Mouse (Mus musculus) kidney, postnatal 36 days (tissue): ENCODE measurements around the gene Ddr1.
"Not testable (repeated sequence)": the region's sequence is repeated elsewhere in the genome, so short reads cannot be mapped to it uniquely, and the experiment has no call there.

Experiments used
- DNase-seq, 2 experiments: peaks; one replicate each; pipeline ENCODE4 v3.0.0; 2021 to 2022; ENCODE audit warnings: mixed read lengths in 2 of 2

The Ddr1 gene

DNA sequence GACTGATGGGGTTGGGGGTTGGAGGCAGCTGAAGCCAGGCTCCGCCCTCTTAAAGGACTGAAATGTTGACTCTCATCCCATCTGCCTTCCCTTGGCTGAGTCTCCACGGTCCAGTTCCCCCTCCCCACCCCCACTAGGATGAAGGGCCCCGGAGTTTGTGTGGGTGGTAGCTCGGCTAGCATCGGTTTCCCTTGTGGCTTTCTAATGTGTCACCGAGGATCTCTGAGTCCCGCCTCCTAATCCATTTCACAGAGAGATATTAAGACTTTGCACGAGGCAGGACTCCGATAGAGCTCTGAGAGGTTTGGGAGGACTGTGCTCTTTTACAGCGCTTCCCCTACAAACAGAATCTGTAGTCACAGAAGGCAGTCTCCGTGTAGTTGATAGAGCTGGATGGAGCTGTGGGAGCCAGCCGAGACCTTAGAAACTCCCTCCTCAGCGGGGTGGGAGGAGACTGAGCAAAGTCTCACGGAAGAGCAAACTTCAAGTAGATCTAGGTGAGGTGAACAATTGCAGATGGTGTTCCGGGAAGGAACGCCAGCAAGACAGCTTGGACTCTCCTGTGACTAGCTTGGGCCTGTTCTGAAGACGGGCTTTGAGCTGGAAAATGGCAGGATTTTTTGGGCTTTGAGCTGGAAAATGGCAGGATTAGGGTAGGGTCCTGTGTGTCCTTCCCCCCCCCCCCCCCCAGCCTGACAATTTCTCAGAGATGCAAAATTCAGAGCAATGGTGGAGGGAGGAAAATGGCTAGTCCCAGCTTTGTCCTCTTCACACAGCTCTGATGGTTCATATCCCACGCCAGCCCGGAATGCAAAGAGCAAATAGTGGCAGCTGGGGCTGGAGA, at the start of gene Ddr1:
Gene Ddr1 (minus strand): TSS at position 1 of the 844 bp plus-strand sequence.
- DNase-seq = peak; percentile 76 to 85

DNA sequence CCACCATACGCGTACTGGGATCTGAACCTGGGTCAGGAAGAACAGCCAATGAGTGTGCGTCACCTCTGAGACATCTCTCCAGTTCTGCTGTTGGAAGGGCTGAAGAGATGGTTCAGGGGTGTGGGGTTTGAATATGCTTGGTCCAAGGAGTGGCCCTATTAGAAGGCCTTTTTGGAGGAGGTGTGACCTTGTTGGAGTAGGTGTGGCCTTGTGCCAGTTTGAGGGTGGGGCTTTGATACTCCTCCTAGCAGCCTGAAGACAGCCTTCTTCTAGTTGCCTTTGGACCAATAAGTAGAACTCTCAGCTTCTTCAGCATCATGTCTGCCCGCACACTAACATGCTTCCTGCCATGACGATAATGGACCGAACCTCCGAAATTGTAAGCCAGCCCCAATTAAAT, 49.2 kb upstream of the Ddr1 start:
- DNase-seq = no peak

DNA sequence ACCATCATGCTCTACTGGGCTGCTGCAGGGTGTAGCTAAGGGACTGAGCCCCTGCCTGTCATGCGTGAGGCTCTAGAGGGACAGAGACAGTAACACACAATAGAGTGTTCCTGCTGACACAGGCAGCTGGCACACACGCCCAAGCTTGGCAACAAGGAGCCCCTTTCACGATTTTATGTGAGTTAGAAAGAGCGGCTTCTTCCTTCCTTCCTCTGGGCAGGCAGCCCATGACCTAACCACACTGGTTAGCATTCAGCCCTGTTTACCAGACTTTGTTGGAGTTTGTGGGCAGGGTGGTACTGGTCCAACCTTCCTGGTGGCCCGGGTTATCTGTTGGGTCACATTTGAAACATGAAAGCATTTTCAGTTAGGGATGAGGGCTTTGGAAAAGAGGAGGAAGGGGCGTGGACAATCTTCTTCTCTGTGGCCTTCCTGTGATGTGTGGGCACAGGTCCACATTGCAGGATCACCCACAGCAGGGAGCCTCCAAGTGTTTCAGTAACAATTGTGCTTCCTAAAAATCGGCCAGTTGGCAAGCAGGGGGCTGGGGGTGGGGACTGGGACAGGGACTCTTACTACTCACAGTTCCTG, 47.9 kb upstream of the Ddr1 start:
- peak; percentile 56 to 70 for DNase-seq

DNA sequence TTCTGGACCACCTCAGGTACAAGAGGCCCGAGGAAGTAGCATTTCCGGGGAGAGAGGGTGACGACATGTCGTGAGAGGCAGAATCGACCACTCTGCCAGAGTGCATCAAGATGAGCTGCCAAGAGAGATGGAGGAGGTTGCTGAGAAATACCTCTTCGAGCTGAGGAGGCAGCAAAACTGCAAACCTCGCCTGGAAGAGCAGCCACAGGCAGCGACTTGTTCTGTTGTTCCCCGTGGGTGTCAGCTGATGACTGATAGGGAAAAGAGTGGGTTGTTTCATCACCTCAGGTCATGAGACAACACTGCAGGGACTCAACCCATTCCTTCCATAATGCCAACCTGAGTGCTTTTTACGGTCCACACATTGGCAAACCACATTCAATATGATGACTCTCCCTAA, 45.3 kb upstream of the Ddr1 start:
- no peak for DNase-seq

DNA sequence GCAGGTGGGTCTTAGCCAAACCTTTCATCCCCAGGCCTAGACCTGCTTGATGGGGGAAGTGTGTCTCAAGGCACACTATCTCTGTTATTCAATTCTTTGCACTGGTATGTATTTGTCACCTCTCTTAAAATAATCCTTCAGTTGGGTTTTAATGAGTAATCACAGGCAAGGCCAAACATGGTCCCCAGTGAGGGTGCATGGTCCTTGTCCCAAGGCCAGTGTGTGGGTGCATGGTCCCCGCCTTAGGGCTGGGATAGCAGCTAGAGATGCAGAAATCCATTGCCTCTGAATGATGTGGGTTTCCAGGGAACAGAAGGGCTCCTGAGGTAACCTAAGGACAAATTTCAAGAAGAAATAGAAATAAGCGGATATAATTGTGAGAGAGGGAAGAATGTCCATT, 39.9 kb upstream of the Ddr1 start:
- DNase-seq = no peak

DNA sequence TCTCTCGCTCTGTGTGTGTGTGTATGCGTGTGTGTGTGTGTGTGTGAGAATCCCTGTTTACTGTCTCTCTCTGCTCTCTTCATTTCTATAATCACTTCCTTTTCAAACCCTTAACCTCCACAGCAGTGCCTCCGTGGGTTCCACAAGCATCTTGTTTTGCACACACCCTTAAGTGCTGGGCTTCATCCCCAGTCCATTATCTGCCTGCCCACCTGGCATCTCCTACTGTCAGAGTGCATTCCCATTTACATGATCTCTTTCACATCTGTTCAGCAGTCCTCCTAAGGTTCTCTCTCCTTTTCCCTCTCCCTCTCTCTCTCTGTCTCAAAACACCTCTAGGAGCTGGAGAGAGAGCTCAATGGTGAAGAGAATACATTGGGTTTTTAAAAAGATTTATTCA, 38.5 kb upstream of the Ddr1 start:
- DNase-seq = no peak

DNA sequence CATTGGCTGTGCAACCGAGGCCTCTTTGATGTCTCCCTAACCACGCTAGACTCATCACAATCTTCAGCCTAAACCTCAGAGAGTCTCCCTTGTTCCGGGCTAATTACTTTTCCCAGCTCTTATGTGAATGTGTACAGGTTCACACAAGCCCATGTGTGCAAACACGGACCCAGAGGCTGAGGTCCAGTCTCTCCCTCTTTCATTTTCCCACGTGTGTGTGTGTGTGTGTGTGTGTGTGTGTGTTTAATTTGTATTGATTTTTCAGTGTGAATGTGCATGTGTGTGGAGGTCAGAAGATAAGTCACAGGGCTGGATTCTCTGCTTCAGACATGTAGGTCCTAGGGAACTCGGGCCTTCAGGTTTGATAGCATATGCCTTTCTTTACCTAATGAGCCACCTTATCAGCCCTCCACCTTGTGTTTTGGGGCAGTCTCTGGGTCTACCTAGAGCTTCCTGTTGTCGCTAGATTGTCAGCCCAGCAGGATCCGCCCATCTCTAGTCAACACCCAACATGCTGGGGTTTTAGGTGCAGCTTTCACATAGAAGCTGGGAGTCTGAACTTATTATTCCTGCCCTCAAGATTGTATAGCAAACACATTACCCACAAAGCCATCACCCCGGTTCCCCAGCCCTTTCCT, 37.3 kb upstream of the Ddr1 start:
- no peak for DNase-seq

DNA sequence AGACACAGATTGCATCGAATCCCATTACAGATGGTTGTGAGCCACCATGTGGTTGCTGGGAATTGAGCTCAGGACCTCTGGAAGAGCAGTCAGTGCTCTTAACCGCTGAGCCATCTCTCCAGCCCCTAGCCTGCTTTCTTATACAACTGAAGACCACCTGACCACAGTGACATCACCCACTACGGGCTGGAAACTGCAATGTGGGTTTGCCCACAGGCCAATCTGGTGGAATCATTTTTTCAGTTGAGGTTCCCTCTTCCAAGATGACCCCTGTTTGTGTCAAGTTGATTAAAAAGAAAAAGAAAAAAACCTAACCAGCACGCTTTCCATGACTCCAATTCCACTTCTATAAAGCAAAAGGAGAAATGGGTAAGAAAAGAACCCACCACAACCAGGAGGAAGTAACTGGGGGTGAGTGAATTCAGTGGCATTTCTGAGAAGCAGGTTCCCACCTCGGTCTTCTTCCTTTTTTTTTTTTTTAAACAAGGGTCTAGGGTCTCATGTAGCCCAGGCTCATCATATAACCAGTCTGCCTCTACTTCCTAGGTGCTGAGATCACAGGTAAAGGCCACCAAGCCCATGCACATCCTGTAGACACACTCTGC, 36.0 kb upstream of the Ddr1 start:
- no peak for DNase-seq

DNA sequence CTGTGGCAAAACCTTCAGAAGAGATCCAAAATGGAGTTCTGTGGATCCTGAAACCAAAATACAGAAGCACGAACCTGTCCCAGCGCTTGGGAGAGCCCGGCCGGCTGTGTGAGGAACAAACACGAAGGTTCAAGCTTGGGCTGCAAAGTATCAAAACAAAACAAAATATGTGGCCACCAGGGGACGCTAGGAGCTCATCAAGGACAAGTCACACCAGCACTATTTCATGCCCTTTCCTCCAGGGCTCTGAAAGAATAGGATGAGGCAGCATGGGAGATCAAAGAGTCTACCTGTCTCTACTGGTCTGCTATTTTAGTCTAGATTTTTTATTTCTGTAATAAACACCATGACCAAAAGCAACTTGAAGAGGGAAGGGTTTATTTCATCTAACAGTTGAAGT, 35.3 kb upstream of the Ddr1 start:
- peak; percentile 94 to 97 for DNase-seq

DNA sequence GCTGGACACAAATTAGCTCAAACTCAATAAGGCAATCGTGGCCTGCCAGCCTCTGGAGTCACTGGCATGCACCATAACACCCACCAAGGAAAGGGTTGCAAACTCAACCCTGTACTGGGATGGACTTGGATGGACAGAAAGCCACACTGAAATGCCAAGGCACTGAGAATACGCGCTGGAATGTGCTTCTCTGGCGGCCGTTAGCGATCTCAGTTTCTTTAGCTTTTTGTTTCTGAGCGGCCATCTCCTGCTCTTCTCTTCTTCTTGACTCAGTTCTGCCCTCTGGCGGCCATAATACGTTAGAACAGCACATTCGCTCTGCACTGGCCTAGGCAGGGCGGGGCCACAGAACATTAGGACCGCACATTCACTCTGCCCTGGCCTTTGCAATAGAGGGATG, 33.3 kb upstream of the Ddr1 start:
- DNase-seq = peak; percentile 87 to 92

DNA sequence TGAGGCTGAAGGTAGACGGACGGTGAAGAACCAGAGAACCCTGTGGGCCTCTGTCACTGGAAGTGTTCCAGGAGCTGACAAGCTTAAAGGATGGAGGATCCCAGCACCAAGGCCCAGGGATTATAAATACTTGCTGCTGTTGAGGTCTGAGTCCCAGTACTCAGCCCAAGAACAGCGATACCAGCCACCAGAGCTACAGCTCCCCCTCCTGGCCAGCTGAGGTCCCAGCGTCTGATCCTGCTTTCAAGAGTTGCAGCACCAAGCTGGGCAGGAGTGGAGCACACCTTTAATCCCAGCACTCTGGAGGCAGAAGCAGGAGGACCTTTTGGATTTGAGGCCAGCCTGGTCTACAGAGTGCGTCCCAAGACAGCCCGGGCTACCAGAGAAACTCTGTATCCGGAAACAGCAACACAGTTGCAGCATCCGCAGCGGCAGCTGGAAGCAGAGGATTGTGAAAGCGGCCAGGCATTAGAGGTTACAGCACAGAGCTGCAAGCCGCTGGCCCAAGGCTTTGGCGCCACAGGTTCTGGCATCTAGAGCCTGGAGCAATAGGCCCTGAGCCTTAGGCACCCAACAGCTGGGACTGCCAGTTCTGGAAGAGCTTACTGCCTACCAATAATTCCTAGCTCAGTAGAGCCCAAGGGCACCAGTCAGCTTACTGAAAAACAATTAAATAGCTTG, 32.0 kb upstream of the Ddr1 start:
- peak; percentile 76 to 90 for DNase-seq

DNA sequence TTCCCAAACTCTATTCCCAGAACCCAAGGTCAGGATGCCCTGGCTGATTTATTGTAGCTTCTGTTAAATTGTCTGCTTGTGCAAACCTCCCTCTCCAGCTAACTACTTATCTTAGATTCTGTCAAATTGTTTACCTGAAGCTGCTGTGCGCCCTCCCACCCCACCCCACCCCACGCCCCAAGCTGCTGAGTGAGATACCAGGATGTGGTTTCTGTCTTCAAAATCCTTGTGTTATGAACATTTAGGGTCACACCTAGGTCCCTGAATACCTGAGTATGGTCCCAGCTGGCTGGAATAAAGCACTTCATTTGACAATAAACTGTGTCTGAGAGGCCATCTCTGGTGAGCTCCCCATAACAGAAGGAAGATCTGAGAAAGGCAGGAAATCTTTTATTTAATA, 30.1 kb upstream of the Ddr1 start:
- no peak for DNase-seq

DNA sequence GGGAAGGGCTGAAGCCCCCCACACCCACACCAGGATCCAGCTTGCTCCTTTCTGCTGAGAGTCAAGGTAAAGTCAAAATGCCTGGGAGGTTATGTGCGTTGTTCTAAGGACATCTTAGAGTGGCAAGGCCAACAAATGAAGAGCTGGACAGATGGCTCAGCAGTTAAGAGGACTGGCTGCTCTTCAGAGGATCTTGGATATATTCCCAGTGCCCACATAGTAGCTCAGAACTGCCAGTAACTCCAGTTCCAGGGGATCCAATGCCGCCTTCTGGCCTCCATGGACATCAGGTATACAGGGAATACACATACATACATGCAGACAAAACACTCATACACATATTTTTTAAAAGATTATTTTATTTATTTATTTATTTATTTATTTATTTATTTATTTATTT, 29.0 kb upstream of the Ddr1 start:
- no peak for DNase-seq

DNA sequence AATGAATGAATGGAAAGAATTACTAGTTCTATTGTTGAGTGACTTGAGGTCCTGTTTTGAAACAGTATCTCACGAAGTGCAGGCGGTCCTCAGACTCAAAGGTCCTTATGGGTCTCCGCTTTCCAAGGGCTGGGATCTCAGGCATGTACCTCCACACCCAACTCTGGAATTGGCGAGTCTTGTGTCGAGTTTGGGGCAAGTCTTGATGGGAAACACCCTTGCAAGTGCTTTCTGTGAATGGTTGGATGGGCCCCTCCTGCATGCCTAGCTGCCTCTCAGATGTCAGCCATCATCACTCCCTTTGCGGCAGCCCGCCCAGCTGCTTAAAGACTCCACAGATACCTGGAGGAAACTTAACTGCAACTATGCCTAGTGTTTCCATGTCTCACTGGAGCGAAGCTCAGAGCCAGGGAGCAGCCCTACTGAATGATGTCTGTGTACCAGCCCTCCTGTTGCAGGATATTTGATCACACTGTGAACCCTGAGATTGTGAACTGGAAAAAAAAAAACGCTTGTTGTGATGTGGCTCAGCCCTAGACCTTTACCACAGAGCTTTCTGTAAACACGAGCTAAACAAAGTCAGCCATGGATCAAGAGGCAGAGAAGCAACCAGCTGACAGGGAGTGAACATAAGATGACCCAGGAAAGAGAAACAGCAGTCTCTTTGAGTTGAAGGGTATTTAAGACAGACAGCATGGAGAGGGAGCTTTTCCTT, 27.2 kb upstream of the Ddr1 start:
- no peak for DNase-seq

DNA sequence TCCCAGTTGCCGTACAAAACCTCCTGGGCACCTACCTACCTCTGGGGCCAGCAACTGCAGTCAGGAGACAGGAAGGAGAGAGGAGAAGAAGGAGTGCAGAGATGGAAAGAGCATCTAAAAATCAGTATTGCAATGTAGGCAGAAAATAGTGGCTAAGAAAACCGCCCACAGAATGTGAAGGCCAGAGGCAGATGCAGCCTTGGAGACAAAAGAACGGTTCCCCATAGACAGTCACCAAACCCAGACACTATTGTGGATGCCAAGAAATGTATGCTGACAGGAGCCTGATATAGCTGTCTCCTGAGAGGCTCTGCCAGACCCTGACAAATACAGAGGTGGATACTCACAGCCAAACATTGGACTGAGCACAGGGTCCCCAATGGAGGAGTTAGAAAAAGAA, 25.7 kb upstream of the Ddr1 start:
- not testable (repeated sequence) for DNase-seq

DNA sequence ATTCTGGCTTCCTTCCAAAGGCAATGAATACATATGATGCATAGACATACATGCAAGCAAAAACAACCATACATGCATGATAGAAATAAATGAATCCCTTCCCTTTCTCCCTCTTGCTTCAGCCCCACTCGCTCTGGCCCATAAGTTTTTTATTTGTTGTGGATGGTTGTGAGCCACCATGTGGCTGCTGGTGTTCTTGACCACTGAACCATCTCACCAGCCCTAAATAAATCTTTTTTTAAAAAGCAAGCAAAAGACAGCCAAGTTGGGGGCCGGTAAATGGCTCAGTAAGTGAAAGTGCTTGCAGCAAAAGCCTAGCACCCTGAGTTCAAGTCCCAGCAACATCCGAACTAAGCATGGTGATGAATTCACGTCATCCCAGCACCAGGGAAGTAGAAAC, 24.4 kb upstream of the Ddr1 start:
- peak; percentile 30 to 37 for DNase-seq

DNA sequence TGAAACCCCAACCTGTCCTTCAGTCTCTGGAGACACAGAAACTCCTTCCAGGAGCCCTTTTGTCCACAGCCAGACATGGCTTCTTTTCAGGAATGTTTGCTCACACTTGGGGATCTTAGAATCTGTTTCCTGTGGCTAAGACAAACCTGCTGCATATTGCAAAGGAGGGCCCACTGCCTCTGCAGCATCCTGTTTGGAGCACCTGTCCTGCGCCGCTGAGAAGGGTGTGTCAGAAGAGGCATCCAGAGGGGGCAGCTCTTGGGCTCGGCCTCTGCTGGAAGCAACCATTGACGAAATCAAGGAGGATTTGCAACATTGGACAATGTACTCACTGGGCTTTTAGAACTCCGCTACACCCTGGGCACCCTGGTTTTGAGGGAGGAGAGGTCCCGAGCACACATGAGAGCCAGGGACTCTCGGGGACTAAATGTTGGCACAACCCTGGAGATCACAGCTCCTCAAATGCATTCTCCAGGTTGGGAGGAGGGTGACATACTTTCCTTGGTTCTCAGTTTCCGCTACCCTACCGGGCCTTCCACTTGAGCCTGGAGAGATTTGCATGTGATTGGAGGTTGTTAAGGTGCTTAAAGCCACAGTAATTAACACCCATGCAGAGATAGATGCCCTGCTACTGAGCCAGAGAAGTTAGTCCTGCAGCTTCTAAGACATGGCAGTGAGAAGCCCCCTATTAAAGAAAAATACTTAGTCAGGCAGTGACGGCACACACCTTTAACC, 23.2 kb upstream of the Ddr1 start:
- no peak for DNase-seq

DNA sequence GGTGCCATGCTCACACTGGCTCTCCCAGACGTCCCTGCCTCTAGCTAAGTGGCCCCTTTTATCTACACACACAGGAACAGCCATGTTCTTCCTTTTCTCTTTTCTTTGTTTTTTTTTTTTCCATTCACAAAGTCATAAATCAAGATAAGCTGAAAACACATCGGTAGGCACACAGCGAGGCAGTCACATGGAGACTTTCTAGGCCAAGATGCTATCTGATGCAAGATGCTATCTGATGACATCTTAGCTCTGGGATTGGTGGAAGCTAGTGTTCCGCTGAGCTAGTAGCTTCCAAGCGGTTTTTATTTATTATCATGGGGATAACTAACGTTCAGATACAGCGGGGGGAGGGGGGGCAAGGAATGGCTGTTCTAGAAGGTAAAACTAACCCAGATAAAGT, 22.6 kb upstream of the Ddr1 start:
- no peak for DNase-seq

DNA sequence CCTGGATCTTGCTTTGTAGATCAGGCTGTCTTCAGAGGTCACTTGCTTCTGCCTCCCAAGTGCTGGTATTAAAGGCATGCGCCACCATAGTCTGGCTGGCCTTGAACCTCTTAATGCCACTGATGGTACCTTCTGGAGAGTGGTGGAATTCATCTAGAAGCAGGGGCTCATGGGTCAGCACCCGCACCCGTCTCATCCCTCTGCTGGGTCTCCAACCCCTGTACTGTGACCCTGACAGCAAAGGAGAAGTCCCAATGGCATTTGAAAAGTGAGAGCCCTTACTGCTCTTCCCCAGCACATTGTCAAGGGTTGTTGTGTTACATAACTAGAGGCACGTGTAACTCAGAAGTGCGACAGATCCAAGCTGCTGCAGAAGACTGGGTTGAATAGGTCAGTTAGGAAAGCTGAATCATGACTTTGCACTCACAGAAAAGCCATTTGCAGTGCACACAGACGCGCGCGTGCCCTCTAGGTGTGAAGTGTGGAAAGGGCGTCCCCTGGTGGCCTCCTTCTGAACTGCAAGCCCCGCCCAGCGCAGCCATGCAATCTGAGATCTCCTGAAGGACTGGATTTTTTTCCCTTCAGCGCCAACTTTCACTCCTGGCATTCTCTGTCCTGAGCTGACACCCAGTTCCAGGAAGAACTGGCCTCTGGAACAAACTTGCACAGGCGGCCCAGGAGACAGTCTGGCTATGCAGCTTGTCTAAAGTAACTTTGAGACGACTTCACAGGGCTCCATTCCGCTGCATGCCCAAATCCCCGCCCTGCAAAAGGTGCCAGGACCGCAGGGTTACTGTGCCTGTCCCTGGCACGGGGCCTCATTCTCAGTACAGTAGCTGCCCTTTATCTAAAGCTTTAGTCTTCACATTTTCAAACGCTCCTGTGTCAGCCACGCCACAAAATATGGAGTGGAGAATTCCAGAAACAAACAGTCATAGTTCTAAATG, 21.1 kb upstream of the Ddr1 start:
- DNase-seq = peak; percentile 95 to 96

DNA sequence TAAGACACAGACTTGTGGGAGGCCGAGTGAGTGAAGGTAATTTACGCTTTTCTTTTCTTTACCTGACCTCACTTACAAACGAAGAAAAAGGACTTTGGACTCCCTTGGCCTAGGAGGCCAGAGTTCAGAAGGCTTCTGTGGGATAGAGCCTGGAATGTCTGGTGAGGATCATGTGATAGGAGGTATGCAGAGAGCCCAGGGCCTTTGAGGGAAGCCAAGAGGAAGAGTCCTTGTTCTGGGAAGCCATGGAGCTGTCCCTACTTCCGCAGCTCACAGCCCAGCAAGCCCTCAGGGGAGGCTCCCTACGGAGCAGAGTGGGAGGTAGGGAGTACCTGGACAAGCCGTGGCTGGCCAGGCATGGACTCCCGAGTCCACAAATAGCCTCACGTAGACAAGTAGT, 17.3 kb upstream of the Ddr1 start:
- peak; percentile 72 to 85 for DNase-seq

DNA sequence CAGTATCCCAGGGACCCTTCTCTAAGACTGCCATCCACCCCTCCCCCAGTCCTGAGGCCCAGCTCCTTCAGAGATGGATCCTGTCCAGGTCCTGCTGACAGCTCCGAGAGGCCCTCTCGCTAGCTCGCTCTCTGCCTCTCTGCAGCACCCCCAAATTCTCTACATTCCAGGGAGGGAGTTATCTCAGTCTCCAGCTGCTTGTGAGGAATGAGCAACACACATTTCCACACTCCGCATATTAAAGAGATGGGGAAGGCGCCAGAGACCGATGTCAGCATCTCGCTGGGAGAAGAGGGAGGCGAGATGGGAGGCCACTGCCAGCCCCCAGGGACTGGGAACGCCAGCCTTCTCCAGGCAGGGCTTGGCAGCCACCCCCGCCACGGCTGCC, 15.9 kb upstream of the Ddr1 start:
- DNase-seq = peak in 1 of 2 experiments; percentile 43
